Comparison of ENCODE assay signal across 7 mouse cellular contexts in genomic region chr9:92374705-92375199, GRCm38 (mm10).
DNase-seq lines count a peak whose midpoint lies in the region; ATAC-seq and TF ChIP-seq lines count a peak whose summit lies in the region.

No protein-coding gene starts in this region.

- H3K4me3 ChIP-seq in C2C12 (ENCODE audit: insufficient read depth, poor library complexity, severe bottlenecking) = no peak overlapping the region
- H3K4me3 ChIP-seq in liver, embryonic 16.5 days (ENCODE audit: low read depth, low read length) = no peak overlapping the region

- H3ac ChIP-seq in C2C12 (ENCODE audit: control insufficient read depth, insufficient read length, low read depth) = no peak overlapping the region

- H3K27ac ChIP-seq in liver, embryonic 16.5 days (ENCODE audit: low read length) = no peak overlapping the region

- no peak for TF ChIP-seq CTCF in C2C12 (IDR thresholded peaks at IDR 0.05; ENCODE audit: control insufficient read depth, insufficient read depth, insufficient read length)

- peak; percentile 51; the same call in 1 of the 2 replicates for ATAC-seq in liver, embryonic 16.5 days (ENCODE audit: low read depth)
- no peak for ATAC-seq in activated CD4-positive, CD25-positive, alpha-beta regulatory T cell, adult 4 months

- intact Hi-C loops in heart, postnatal 14 days (cut with DNase I) = loop anchor here (2.0 to 10.0 kb wide), 3 partner anchors 157 to 240 kb away; no protein-coding TSS in a partner anchor

- no peaks in the 10 kb centered on the region for H3K4me1 ChIP-seq in liver, embryonic 16.5 days (ENCODE audit: control insufficient read depth, low read depth, low read length)

- no peaks in the 10 kb centered on the region for H3K79me2 ChIP-seq in C2C12 (ENCODE audit: control insufficient read depth, insufficient read depth)

- no peak overlapping the region for H3K9ac ChIP-seq in liver, embryonic 16.5 days (ENCODE audit: low read depth, low read length)

- H3K27me3 ChIP-seq in C2C12 (ENCODE audit: control insufficient read depth, insufficient read depth, insufficient read length) = no peaks in the 10 kb centered on the region
- H3K27me3 ChIP-seq in liver, embryonic 16.5 days (ENCODE audit: control insufficient read depth, insufficient read depth, low read depth, low read length) = no peaks in the 10 kb centered on the region

- H3K9me3 ChIP-seq in liver, embryonic 16.5 days (replicated peaks; ENCODE audit: control insufficient read depth, low read length) = no peaks in the 10 kb centered on the region

- H3K79me3 ChIP-seq in C2C12 (ENCODE audit: low read depth) = no peaks in the 10 kb centered on the region

- H3K4me2 ChIP-seq in liver, embryonic 16.5 days (ENCODE audit: low read depth, low read length) = no peak overlapping the region

- DNase-seq in brain, adult 2 months (ENCODE audit: low read depth, low spot score) = peak; percentile 10
- peak; percentile 10 to 15 for DNase-seq in heart, postnatal 14 days
- DNase-seq in ovary, postnatal 10 days (ENCODE audit: low spot score) = no peak
- no peak for DNase-seq in layer of hippocampus, adult 8-10 months (ENCODE audit: low spot score in 2 of 2)

- WGBS in liver, embryonic 16.5 days (ENCODE audit: insufficient replicate concordance) = 15% methylated on average over 7 of the region's 7 CpGs

- H3K36me3 ChIP-seq in C2C12 (ENCODE audit: control insufficient read depth, insufficient read depth) = no peaks in the 10 kb centered on the region
- no peaks in the 10 kb centered on the region for H3K36me3 ChIP-seq in liver, embryonic 16.5 days (ENCODE audit: control insufficient read depth, insufficient read depth)

TF ChIP-seq in C2C12, 6 proteins besides CTCF, POLR2A, EP300 and RAD21:
- peak; percentile 80 for TF ChIP-seq MYOD1 (IDR thresholded peaks at IDR 0.05; ENCODE audit: control insufficient read depth, insufficient read length, low read depth)
- peak; percentile 47 for TF ChIP-seq MAX (IDR thresholded peaks at IDR 0.05)
- no peak for TF ChIP-seq USF1 (IDR thresholded peaks at IDR 0.05; ENCODE audit: low read depth)
- no peak for TF ChIP-seq FOSL1 (IDR thresholded peaks at IDR 0.05; ENCODE audit: insufficient read depth, low read length, poor library complexity, severe bottlenecking)
- no peak for TF ChIP-seq MYOG (IDR thresholded peaks at IDR 0.05; ENCODE audit: control insufficient read depth, extremely low read depth, insufficient read length)
- TF ChIP-seq CEBPB (IDR thresholded peaks at IDR 0.05; ENCODE audit: low read depth) = peak; percentile 59
TF ChIP-seq in C2C12: peak in this region for 3.

Comparison
In these comparisons a context has a peak if more than half of its experiments do, and no peak if none do; other contexts are left out.
1. DNase-seq: peak in brain, adult 2 months (single experiment) and heart, postnatal 14 days (2 of 2); none in ovary, postnatal 10 days (single experiment) and layer of hippocampus, adult 8-10 months (0 of 2).